Mouse (Mus musculus) embryonic facial prominence, embryonic 11.5 days (tissue): Measurements from ENCODE around the gene Gria3. TPM values are rescaled to one million over a fixed set of nuclear protein-coding genes. Genes with fewer than 3 reads are reported as not detected.

Source experiments
- ATAC-seq: fragments of 200-750 bp; cut with Nextera tagmentation; replicated peaks from 2 replicates; pipeline ENCODE4 v1.8.0; 2017; ENCODE audit warnings: low read depth; ENCODE audit not compliant: insufficient number of reproducible peaks, low FRiP score, low TSS enrichment
- DNase-seq: peaks from one replicate; pipeline ENCODE4 v3.0.0-alpha.2; 2015; ENCODE audit warnings: low spot score
- H3K27ac ChIP-seq: fragments of 300-500 bp; sonication (generic); replicated peaks from 2 replicates; pipeline ENCODE4 v1.5.1; 2014; ENCODE audit warnings: mild to moderate bottlenecking, low read depth, low read length, control low read depth
- H3K27me3 ChIP-seq: fragments of 300-500 bp; sonication (generic); 2 replicates; pipeline ENCODE4 v1.6.1; 2014; ENCODE audit warnings: mild to moderate bottlenecking, low read length, moderate library complexity, mixed read lengths; ENCODE audit not compliant: control insufficient read depth, insufficient read depth
- H3K36me3 ChIP-seq: fragments of 300-500 bp; sonication (generic); replicated peaks from 2 replicates; pipeline ENCODE4 v1.6.1; 2014; ENCODE audit warnings: low read depth, mild to moderate bottlenecking, low read length, moderate library complexity, mixed read lengths; ENCODE audit not compliant: control insufficient read depth, insufficient read depth
- H3K4me1 ChIP-seq: fragments of 300-500 bp; sonication (generic); 2 replicates; pipeline ENCODE4 v1.6.1; 2014; ENCODE audit warnings: low read length, mixed read lengths; ENCODE audit not compliant: control insufficient read depth, insufficient read depth
- H3K4me2 ChIP-seq: fragments of 300-500 bp; sonication (generic); 2 replicates; pipeline ENCODE4 v1.6.1; 2014; ENCODE audit warnings: low read depth, mild to moderate bottlenecking, control low read depth, low read length, moderate library complexity
- H3K4me3 ChIP-seq: fragments of 300-500 bp; sonication (generic); 2 replicates; pipeline ENCODE4 v1.5.1; 2014; ENCODE audit warnings: low read depth, low read length, control low read depth
- H3K9ac ChIP-seq: fragments of 300-500 bp; sonication (generic); replicated peaks from 2 replicates; pipeline ENCODE4 v1.6.1; 2014; ENCODE audit warnings: mild to moderate bottlenecking, control low read depth, low read length
- H3K9me3 ChIP-seq: fragments of 300-500 bp; sonication (generic); replicated peaks from 2 replicates; pipeline ENCODE4 v1.6.1; 2016; ENCODE audit warnings: mild to moderate bottlenecking, low read length, inconsistent platforms, mixed read lengths; ENCODE audit not compliant: control insufficient read depth
- WGBS: fragments of 180-500 bp; shearing (Covaris S2); extraction: QIAGEN DNeasy Blood & Tissue Kit; methylation state at CpG from one replicate; pipeline ENCODE4 v1.1.7; 2014; 5-methylcytosine and 5-hydroxymethylcytosine counted together
- polyA plus RNA-seq: library from polyadenylated mRNA; unstranded; fragments of >200 nt; fragmentation: Nextera tagmentation; extraction: Ambion mirVana; gene quantifications from 2 replicates; pipeline ENCODE4 v1.2.1, GENCODE M21; 2014

The Gria3 gene
- polyA plus RNA-seq = 3.9 and 4.8 TPM in 2 replicates

DNA sequence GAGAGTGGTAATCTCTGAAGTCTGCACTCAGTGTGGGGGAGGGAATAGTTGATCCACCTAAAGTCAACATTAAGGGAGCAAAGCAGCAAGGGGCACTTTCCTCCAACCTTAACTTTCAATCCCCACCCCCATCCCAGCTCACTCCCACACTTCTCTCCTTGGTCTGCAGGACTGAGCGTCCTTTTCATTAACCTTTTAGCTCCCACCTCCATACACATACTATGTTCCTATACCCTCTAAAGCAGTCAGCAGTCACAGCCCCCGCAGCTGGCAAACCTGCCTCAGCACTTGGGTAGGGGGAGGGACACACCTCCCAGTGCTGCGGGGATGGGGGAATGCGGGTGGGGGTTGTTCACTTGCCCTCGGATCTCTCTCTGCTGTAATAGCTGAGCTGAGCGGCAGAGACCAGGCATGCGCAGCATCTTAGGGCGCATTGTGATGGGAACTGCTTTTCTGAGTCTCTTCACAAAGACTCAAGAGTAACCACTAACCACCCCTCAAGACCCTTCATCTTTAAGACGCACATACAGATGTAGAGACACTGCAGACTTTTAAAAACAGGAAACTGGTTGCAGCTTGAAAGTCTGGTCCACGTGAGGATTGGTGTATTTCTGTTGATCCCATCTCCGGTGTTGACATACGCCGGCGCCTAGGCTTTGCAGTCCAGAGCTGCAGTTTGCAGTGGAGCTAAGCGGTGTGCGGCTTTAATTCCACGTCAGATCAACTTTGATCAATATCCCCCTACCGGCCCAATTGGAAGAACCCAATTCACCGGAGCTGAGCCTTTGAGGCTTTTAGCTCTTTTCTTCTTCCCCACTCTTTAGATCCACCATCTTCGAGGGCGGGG is at the start of gene Gria3:
Gria3 (plus strand) TSS at position 797 of the 847 bp plus-strand sequence.
- Histone ChIP-seq H3K4me3 (peak within 1 kb of the TSS; percentile 41), H3K4me1 (no peaks in the 10 kb centered on the region), H3K36me3 (no peaks in the 10 kb centered on the region), H3K4me2 (peak within 1 kb of the TSS; percentile 63), H3K27me3 (no peaks in the 10 kb centered on the region), H3K9ac (peak within 1 kb of the TSS; percentile 53), H3K9me3 (no peaks in the 10 kb centered on the region), H3K27ac (no peak within 1 kb of the TSS)
- WGBS = 15% methylated on average over 21 of the region's 21 CpGs
- peak; percentile 79 for ATAC-seq
- DNase-seq = peak; percentile 45

DNA sequence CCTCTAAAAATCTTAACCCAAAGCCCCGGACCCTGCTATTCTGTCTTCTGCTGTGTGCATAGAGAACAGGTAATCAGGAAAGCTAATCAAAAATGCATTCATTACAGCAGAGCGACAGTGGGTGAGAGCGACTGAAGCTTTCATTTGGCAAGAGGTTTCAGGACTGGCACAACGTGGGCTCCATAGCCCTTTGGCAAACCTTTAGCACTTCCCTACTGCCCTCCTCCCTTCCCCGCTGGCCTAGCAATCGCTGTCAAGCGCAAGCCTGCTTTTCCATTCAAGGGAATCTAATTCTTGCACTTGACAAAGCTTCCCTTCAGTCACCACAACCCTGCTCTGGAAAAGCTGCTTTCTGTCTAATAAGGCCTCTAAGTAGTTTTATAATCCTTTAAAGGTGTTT is 13.6 kb upstream of the Gria3 start:
- H3K4me2 ChIP-seq = no peak overlapping the region
- H3K27ac ChIP-seq = no peak overlapping the region
- no peaks in the 10 kb centered on the region for H3K9me3 ChIP-seq
- ATAC-seq = no peak
- H3K36me3 ChIP-seq = no peaks in the 10 kb centered on the region
- WGBS = 56% methylated on average over 7 of the region's 7 CpGs
- no peaks in the 10 kb centered on the region for H3K27me3 ChIP-seq
- no peak for DNase-seq
- H3K9ac ChIP-seq = no peak overlapping the region
- no peaks in the 10 kb centered on the region for H3K4me1 ChIP-seq
- H3K4me3 ChIP-seq = no peak overlapping the region

DNA sequence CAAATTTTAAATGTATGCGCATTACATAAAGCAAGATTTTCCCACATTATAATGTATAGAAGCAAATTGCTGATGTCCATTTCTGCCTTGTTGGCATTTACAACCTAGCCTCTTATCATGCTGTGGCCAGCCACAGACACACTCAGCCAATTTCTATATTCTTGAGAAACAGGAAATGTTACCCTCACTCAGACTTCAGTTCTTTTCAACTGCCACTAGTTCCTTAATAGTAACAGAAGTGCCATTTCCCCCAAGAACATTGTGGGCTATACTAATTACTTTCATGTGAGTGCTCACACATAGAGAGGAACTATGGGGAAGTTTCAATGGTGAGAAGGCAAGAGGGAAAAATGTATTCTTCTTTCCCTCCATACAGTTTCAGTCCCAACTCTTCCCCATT is 11.6 kb upstream of the Gria3 start:
- no peak overlapping the region for H3K27ac ChIP-seq
- DNase-seq (no peak), ATAC-seq (no peak)
- no peak overlapping the region for H3K9ac ChIP-seq
- no peaks in the 10 kb centered on the region for H3K4me1 ChIP-seq
- no peaks in the 10 kb centered on the region for H3K27me3 ChIP-seq
- no peak overlapping the region for H3K4me2 ChIP-seq
- no peaks in the 10 kb centered on the region for H3K9me3 ChIP-seq
- WGBS = 91% methylated on average over 1 of the region's 1 CpGs
- H3K36me3 ChIP-seq = no peaks in the 10 kb centered on the region
- H3K4me3 ChIP-seq = no peak overlapping the region

DNA sequence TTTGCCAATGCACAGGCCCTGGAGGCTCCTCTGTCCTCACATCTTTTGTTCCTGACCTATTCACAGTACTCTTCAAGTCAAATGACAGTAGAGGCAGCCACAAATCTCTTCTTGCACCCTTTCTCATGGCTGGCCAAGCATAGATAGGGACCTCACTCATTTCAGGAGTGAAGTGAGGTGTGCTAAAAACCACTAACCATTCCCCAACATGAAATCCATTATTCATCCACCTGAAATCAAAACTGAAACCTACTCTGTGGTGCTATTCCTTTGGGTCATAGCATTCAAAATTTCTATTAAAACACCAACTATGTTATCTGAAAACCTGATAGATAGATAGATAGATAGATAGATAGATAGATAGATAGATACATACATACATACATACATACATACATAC is 2.2 kb upstream of the Gria3 start:
- Histone ChIP-seq H3K27me3 (no peaks in the 10 kb centered on the region), H3K9me3 (no peaks in the 10 kb centered on the region), H3K9ac (no peak overlapping the region), H3K4me1 (no peaks in the 10 kb centered on the region), H3K4me2 (no peak overlapping the region), H3K27ac (no peak overlapping the region), H3K4me3 (no peak overlapping the region), H3K36me3 (no peaks in the 10 kb centered on the region)
- ATAC-seq (no peak), DNase-seq (no peak)

DNA sequence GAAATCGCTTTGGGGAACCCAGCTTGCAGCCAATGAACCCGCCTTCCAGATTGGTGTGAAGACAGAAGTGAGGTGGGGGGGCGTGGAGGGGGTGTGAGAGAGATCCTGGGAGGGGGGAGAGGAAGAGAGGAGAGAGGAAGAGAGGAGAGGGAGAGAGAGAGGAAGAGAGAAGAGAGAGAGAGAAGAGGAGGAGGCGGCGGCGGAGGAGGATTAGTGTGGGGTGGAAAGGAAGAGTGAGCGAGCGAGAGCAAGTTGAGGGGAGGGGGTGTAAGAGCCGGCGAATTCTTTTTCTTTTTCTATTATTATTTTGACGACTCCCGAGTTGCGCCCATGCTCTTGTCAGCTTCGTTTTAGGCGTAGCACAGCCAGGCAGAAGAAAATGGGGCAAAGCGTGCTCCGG is 532 bp downstream of the Gria3 start:
- H3K36me3 ChIP-seq = no peaks in the 10 kb centered on the region
- ATAC-seq (0 out of 2 replicates have a peak, but pooled peaks have one; percentile 27), DNase-seq (peak; percentile 24)
- no peak overlapping the region for H3K27ac ChIP-seq
- no peaks in the 10 kb centered on the region for H3K27me3 ChIP-seq
- H3K9ac ChIP-seq = peak overlapping the region; percentile 53
- 13% methylated on average over 11 of the region's 17 CpGs for WGBS
- peak overlapping the region; percentile 41 for H3K4me3 ChIP-seq
- H3K4me2 ChIP-seq = peak overlapping the region; percentile 63
- H3K4me1 ChIP-seq = no peaks in the 10 kb centered on the region
- H3K9me3 ChIP-seq = no peaks in the 10 kb centered on the region

DNA sequence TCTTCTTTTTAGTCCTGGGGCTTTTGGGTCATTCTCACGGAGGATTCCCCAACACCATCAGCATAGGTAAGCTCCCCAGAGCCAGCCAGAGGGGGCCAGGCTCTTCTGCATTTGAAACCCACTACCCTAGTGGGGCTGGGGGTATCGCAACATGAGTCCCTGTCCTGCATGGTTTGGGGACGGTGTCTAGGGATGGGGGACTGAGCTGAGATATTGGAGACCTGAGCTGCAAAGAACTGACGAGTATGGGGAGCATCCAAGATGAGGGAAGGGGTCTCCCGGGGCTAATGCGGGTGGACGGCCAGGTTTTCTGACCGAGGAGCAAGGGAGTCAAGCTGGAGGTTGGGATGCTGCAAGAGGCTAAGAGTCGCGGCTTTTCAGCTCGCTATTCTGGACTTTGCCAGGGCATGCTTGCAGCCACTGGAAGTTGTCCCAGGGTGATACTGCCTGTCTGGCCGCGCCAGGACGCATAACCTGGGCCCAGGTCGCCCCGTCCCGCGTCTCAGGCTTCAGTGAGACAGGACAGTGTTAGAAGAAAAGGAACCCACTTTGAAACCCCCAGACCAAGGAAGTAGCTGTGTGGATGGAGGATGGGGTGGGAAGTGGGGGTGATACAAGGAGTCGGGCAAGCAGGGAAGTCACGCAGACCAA is 1.1 kb downstream of the Gria3 start:
- WGBS = 14% methylated on average over 20 of the region's 20 CpGs
- H3K4me1 ChIP-seq = no peaks in the 10 kb centered on the region
- H3K36me3 ChIP-seq = no peaks in the 10 kb centered on the region
- peak; percentile 14 for DNase-seq
- peak; percentile 63 for ATAC-seq
- H3K4me3 ChIP-seq = peak overlapping the region; percentile 41
- H3K27ac ChIP-seq = no peak overlapping the region
- H3K9me3 ChIP-seq = no peaks in the 10 kb centered on the region
- no peaks in the 10 kb centered on the region for H3K27me3 ChIP-seq
- peak overlapping the region; percentile 63 for H3K4me2 ChIP-seq
- H3K9ac ChIP-seq = peak overlapping the region; percentile 53

DNA sequence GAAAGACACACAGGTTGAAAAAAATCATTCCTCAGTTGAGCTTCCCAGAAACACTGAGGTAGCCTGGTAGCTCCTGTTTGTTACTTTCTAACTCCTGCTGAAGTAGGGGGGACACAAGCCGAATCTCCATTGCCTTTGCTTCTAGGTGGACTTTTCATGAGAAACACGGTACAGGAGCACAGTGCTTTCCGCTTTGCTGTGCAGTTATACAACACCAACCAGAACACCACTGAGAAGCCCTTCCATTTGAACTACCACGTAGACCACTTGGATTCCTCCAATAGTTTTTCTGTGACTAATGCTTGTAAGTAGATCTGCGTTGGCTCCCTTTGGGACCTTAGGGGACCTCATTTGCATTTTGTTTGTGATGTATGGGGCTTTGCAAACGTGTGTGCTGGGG is 2.0 kb downstream of the Gria3 start:
- Histone ChIP-seq H3K9ac (no peak overlapping the region; the same call in 1 of the 2 replicates), H3K4me2 (peak overlapping the region; percentile 63)

DNA sequence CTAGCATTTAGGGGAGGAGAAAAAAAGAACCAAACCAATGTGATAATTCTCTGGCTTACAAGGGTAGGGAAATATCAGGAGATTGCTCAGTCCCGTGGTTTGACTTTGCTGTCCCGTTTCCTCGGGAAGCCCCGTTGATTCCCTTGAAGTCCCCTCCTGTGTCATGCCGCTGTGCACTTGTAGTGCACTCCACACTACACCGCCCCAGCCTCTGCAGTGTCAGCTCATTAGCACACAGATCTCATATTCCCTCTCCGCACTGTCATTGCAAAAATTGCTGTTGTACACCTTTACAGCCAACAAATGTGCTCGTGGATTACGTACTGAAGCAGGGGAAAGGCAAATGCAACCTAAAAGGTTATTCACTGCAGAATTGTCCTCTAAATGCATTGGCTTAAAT is 5.6 kb downstream of the Gria3 start:
- no peak for DNase-seq

More for the DNA sequence above, 2.0 kb downstream of the Gria3 start:
- Histone ChIP-seq H3K27ac (no peak overlapping the region), H3K4me1 (no peaks in the 10 kb centered on the region), H3K36me3 (no peaks in the 10 kb centered on the region), H3K27me3 (no peaks in the 10 kb centered on the region), H3K9me3 (no peaks in the 10 kb centered on the region), H3K4me3 (peak overlapping the region; percentile 41)
- DNase-seq = peak; percentile 21
- 21% methylated on average over 6 of the region's 6 CpGs for WGBS
- ATAC-seq = no peak

More for the DNA sequence above, 5.6 kb downstream of the Gria3 start:
- H3K36me3 ChIP-seq = no peaks in the 10 kb centered on the region
- ATAC-seq = no peak
- no peaks in the 10 kb centered on the region for H3K9me3 ChIP-seq
- no peak overlapping the region for H3K4me3 ChIP-seq
- H3K27ac ChIP-seq = no peak overlapping the region
- H3K9ac ChIP-seq = no peak overlapping the region
- 47% methylated on average over 9 of the region's 9 CpGs for WGBS
- H3K27me3 ChIP-seq = no peaks in the 10 kb centered on the region
- no peak overlapping the region for H3K4me2 ChIP-seq
- no peaks in the 10 kb centered on the region for H3K4me1 ChIP-seq
